Mouse (Mus musculus) G1E (cell line): ENCODE measurements around the gene Trim63. TPM values are rescaled to one million over a fixed set of nuclear protein-coding genes. Genes with fewer than 3 reads are reported as not detected.
"Not testable (repeated sequence)": the region's sequence is repeated elsewhere in the genome, so short reads cannot be mapped to it uniquely, and the experiment has no call there.

Experiments
- ATAC-seq: 2 replicates; pipeline ENCODE4 v1.8.0; 2016; ENCODE audit warnings: mild to moderate bottlenecking; ENCODE audit not compliant: insufficient number of reproducible peaks, poor library complexity, low FRiP score, severe bottlenecking; ENCODE audit errors: extremely low read depth
- DNase-seq: peaks from one replicate; pipeline ENCODE4 v3.0.0; 2012; ENCODE audit warnings: low spot score
- H3K27me3 ChIP-seq: 2 replicates; pipeline ENCODE4 v1.6.1; 2012; ENCODE audit warnings: mild to moderate bottlenecking, low read length, inconsistent platforms; ENCODE audit not compliant: insufficient read depth
- H3K36me3 ChIP-seq: replicated peaks from 2 replicates; pipeline ENCODE3; 2012; ENCODE audit warnings: mild to moderate bottlenecking, inconsistent platforms
- H3K4me1 ChIP-seq: 2 replicates; pipeline ENCODE4 v1.6.1; 2012; ENCODE audit warnings: low read depth, low read length, inconsistent platforms, mixed read lengths; ENCODE audit not compliant: insufficient read depth
- H3K4me3 ChIP-seq: 2 replicates; pipeline ENCODE4 v1.5.1; 2012; ENCODE audit warnings: low read depth, mild to moderate bottlenecking, inconsistent platforms, low read length, moderate library complexity, mixed read lengths
- H3K9me3 ChIP-seq: replicated peaks from 2 replicates; pipeline ENCODE4 v1.6.1; 2012; ENCODE audit warnings: inconsistent platforms
- CTCF ChIP-seq: IDR thresholded peaks from 2 replicates; pipeline ENCODE4 v1.5.1; 2012; ENCODE audit warnings: low read depth, low read length, inconsistent platforms, mixed read lengths
- GATA1 ChIP-seq: IDR thresholded peaks from 2 replicates; pipeline ENCODE4 v1.6.1; 2012; ENCODE audit warnings: borderline replicate concordance, low read length, inconsistent platforms, mixed read lengths
- GATA2 ChIP-seq: IDR thresholded peaks from 2 replicates; pipeline ENCODE4 v1.6.1; 2012; ENCODE audit warnings: low read depth, low read length, inconsistent platforms, borderline replicate concordance
- POLR2AphosphoS5 ChIP-seq: IDR thresholded peaks from 2 replicates; pipeline ENCODE4 v1.6.1; 2012; ENCODE audit warnings: low read depth, low read length, inconsistent platforms; ENCODE audit not compliant: insufficient replicate concordance
- TAL1 ChIP-seq: conservative IDR thresholded peaks from 2 replicates; pipeline ENCODE4 v1.6.1; 2012; ENCODE audit warnings: low read depth, low read length, inconsistent platforms, mixed read lengths
- polyA plus RNA-seq: library from polyadenylated mRNA; stranded (reverse); fragments of >175 nt; gene quantifications from 2 replicates; pipeline ENCODE4 v1.2.3, GENCODE M21; 2012
- total RNA-seq, 2 experiments: library from RNA; stranded (forward) in 1 of 2; stranded (reverse) in 1 of 2; fragments of 200-1000 nt in 1 of 2; fragments of >200 nt in 1 of 2; fragmentation: Nextera tagmentation in 1 of 2; gene quantifications; 2 replicates each; pipeline ENCODE4 v1.2.3; 2014 to 2017

Trim63 gene
- total and polyA plus RNA-seq, 3 experiments, result not detected

DNA sequence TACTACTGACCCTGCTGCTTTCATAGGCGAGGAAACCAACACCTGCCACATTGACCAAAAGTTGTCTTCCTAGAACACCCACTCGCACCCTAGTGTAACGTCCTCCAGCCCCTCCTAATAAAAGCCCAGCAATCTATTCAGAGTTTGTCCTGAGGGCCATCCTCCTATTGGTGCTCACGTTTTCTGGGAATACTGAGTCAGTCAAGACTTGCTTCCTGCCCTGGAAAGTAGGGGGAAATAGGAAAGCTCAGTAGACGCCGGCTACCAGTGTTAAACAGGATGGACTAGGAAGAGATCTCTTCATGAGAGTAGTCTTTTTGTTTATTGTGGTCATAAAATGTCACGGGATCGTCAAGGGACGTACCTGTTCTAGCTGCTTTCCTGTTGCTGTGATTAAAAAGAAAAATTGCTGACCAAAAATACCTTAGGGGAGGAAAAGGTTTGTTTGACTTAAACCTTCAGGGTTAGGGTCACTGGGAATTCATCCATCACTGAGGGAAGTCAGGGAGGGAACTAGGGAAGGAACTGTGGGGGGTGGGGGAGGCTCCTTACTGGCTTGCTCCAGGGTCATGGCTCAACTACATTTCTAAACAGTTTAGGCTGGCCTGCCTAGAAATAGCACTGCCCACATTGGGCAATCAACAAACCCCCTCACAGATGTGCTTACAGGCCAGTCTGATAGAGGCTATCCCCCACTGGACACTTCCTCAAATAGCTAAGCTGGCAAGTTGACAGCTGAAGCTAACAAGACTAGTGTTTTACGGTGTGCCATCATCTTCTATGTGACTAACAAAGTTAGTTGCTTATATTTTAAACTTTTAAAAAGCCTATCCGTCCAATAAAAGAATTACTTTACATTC, 26.3 kb upstream of the Trim63 start:
- Histone ChIP-seq H3K9me3 (no peaks in the 10 kb centered on the region), H3K4me3 (peak overlapping the region; percentile 98), H3K27me3 (peaks cover 10% of the 10 kb centered on the region), H3K4me1 (peaks cover 45% of the 10 kb centered on the region), H3K36me3 (peaks cover 22% of the 10 kb centered on the region)
- DNase-seq (no peak), ATAC-seq (no peak)
- TF ChIP-seq TAL1, result no peak
- TF ChIP-seq GATA1, result no peak
- TF ChIP-seq POLR2AphosphoS5, result no peak
- no peak for TF ChIP-seq GATA2
- TF ChIP-seq CTCF, result no peak

DNA sequence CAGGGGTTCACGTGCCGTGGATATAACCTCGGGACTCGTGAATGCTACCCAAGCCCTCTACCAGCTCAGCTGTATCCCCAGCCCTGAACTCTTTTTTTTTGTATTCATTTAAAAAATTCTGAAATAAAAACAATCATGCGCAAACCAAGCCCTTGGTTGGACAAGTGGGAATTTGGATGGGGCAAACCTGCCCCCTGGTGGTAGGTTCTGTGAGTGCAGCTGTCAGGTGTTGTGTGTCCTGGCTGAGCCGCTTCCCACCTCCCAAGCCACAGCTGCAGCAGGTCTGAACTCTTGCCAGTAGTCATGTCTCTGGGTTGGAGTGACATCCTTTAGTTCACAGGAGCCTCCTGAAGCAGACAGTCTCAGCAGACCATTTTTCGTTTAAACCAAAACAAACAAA, 22.9 kb upstream of the Trim63 start:
- H3K4me1 ChIP-seq, result peaks cover 24% of the 10 kb centered on the region
- TF ChIP-seq CTCF (peak; percentile 71; the same call in 1 of the 2 replicates), TAL1 (no peak)
- DNase-seq (no peak), ATAC-seq (no peak)
- peaks cover 3% of the 10 kb centered on the region; the same call in 1 of the 2 replicates for H3K9me3 ChIP-seq
- H3K36me3 ChIP-seq, result peaks cover 5% of the 10 kb centered on the region
- no peak overlapping the region for H3K4me3 ChIP-seq
- H3K27me3 ChIP-seq, result peaks cover 18% of the 10 kb centered on the region

DNA sequence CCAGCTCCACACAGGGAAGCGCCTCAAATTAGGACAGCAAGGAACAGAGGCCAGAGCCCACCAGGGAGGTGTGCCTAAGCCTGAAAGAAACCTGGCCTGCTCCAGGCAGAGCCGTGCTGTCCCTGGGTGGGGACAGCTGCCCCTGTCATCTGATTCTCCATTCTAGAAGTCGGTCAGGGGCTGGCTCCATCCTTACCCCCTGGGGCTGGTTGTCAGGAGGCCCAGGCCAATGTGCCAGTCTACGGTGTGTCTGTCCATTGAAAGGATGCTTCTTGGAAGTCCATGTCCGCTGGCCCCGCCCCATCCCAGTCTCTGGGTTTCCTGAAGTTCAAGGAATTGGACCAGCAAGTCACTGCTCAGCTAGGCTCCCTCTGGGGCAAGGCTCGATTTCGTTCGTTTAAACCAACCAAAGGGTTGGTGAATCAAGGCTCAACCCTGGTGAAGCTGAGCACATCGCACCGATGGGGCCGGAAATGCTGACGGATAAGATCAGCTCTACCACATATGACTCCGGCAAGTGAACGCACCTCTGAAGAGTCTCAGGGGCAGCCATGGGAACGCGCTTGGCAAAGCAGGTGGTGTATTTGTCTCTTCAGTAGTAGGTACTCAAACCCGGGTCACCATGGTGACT, 21.7 kb upstream of the Trim63 start:
- no peak overlapping the region for H3K4me3 ChIP-seq
- TF ChIP-seq POLR2AphosphoS5, result no peak
- no peak for TF ChIP-seq GATA1
- no peak for TF ChIP-seq TAL1
- TF ChIP-seq GATA2, result no peak
- TF ChIP-seq CTCF, result no peak
- peaks cover 18% of the 10 kb centered on the region for H3K27me3 ChIP-seq
- DNase-seq, result no peak
- H3K4me1 ChIP-seq, result peaks cover 22% of the 10 kb centered on the region
- no peak for ATAC-seq
- H3K36me3 ChIP-seq, result peaks cover 5% of the 10 kb centered on the region
- H3K9me3 ChIP-seq, result peaks cover 3% of the 10 kb centered on the region; the same call in 1 of the 2 replicates

DNA sequence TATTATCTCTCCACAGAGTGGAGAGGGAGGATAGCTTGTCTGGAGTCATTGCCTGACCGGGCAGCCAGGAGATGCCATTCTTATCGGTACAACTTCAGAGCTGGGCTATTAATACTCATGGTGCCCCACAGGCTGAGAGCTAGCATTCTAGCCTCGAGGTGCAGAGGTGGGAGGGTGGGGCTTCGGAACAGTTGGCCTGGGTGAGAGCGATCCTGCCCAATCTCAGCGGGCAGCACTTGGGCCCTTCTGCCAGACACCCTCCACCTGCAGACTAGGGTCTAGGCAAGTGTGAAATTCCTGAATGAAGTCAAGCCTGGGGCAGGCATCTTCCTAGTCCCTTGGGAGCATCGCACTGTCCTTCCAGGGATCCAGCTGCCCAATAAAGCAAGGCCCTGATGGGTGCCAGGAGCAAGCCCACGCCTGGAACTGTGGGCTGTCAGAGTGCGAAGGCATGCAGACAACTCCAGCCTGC, 21.2 kb upstream of the Trim63 start:
- no peak for ATAC-seq
- Histone ChIP-seq H3K36me3 (peaks cover 5% of the 10 kb centered on the region), H3K4me1 (peaks cover 16% of the 10 kb centered on the region), H3K4me3 (no peak overlapping the region), H3K27me3 (peaks cover 18% of the 10 kb centered on the region), H3K9me3 (peaks cover 3% of the 10 kb centered on the region; the same call in 1 of the 2 replicates)
- DNase-seq, result no peak
- TF ChIP-seq CTCF (no peak), GATA2 (no peak), POLR2AphosphoS5 (no peak), GATA1 (no peak), TAL1 (no peak)

DNA sequence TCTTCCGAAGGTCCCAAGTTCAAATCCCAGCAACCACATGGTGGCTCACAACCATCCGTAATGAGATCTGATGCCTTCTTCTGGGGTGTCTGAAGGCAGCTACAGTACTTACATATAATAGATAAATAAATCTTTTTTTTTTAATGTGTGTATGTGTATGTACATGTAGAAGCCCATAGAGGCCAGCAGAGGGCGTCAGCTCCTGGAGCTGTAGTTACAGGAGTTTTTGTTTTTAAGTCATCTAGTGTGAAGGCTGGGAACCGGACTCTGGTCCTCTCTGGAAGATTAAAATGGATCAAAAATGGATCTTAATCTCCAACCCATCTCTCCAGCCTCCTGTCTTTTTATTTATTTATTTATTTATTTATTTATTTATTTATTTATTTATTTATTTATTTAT, 18.8 kb upstream of the Trim63 start:
- not testable (repeated sequence) for H3K36me3 ChIP-seq, H3K4me3 ChIP-seq, ATAC-seq, DNase-seq, H3K9me3 ChIP-seq
- Histone ChIP-seq H3K27me3 (peaks cover 18% of the 10 kb centered on the region), H3K4me1 (peaks cover 27% of the 10 kb centered on the region)

DNA sequence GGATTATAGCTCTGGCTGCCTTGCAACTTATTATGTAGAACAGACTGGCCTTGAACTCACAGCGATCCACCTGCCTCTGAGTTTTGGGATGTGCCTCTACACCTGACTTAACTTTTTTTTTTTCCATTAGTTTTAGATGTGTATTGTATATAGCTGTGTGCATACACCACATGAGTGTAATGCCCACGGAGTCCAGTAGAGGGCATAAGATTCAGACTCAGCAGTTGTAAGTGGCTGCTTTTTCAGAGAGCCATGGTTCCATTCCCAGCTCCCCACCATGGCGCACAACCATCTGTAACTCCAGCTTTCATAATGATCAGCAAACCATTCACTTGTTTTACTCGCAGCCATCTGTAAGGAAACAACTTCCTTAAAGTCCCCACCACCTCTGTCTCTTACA, 18.4 kb upstream of the Trim63 start:
- Histone ChIP-seq H3K27me3 (peaks cover 19% of the 10 kb centered on the region), H3K4me3 (no peak overlapping the region), H3K9me3 (peaks cover 3% of the 10 kb centered on the region; the same call in 1 of the 2 replicates), H3K4me1 (peaks cover 27% of the 10 kb centered on the region), H3K36me3 (no peaks in the 10 kb centered on the region)
- no peak for ATAC-seq
- TF ChIP-seq POLR2AphosphoS5 (no peak), GATA1 (no peak), GATA2 (no peak), TAL1 (no peak), CTCF (no peak)
- no peak for DNase-seq
